In the genomic region with DNA sequence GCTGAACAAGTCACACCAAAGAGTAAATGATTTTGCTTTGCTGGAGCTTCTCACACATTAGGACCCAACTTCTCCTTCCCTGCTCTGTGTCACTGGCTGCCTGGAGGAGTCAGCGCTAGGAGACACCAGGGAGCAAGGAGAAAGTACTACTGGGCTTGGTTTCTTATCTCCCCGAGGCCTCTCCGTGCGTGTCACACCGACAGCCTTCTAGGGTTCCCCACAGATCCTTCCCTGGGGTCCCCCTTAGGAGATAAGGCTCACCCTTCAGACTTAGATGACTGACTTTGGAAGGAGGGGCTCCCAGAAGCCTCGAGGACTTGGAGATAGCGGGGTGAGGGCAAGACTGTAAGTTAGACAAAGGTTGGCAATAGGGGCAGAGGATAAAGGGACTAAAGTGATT, we compare ENCODE assay signal across 1 mouse cellular context.
TF ChIP-seq lines count a peak whose summit lies in the region.

No protein-coding gene starts in this region.

TF ChIP-seq in MEL, 35 proteins besides CTCF, POLR2A, EP300 and RAD21 (continued from another document):
- no peak for TF ChIP-seq E2F4 (IDR thresholded peaks at IDR 0.05; ENCODE audit: borderline replicate concordance, low read depth, low read length)
